Mouse (Mus musculus) spleen, adult 2 months (tissue): ENCODE data around the gene Ift80.

Experiments
- CTCF ChIP-seq: fragments of 200-500 bp; IDR thresholded peaks from 2 replicates; pipeline ENCODE4 v1.5.1; 2011; ENCODE audit warnings: mild to moderate bottlenecking, inconsistent platforms; ENCODE audit not compliant: insufficient read depth, insufficient read length, insufficient replicate concordance; ENCODE audit errors: extremely low read depth
- POLR2A ChIP-seq: fragments of 200-500 bp; IDR thresholded peaks from 2 replicates; pipeline ENCODE4 v1.6.1; 2011; ENCODE audit warnings: low read depth, low read length, inconsistent platforms

- no peak for TF ChIP-seq POLR2A
- no peak for TF ChIP-seq CTCF
Measured at GRCm38 (mm10) chr3:69005338-69006245, 1.2 kb upstream of the Ift80 start.
